Mouse (Mus musculus) kidney, adult 2 months (tissue): ENCODE measurements around the gene A830005F24Rik. TPM values are rescaled to one million over a fixed set of nuclear protein-coding genes. Genes with fewer than 3 reads are reported as not detected.

Experiments used
- DNase-seq: peaks from one replicate; pipeline ENCODE4 v3.0.0; 2021
- H3K27ac ChIP-seq: fragments of 200-500 bp; 2 replicates; pipeline ENCODE4 v1.5.1; 2012; ENCODE audit warnings: low read depth, low read length, control low read depth, inconsistent platforms; ENCODE audit not compliant: insufficient read depth
- H3K27me3 ChIP-seq: fragments of 200-500 bp; replicated peaks from 2 replicates; pipeline ENCODE4 v1.6.1; 2012; ENCODE audit warnings: mild to moderate bottlenecking, moderate library complexity, low read length, inconsistent platforms; ENCODE audit not compliant: control insufficient read depth, insufficient read depth
- H3K36me3 ChIP-seq: fragments of 200-500 bp; 2 replicates; pipeline ENCODE4 v1.6.1; 2012; ENCODE audit warnings: mild to moderate bottlenecking, moderate library complexity, low read length, inconsistent platforms; ENCODE audit not compliant: control insufficient read depth, insufficient read depth
- H3K4me1 ChIP-seq: fragments of 200-500 bp; 2 replicates; pipeline ENCODE4 v1.6.1; 2011; ENCODE audit warnings: low read length; ENCODE audit not compliant: control insufficient read depth, insufficient read depth
- H3K4me3 ChIP-seq: fragments of 200-500 bp; 2 replicates; pipeline ENCODE4 v1.5.1; 2011; ENCODE audit warnings: mild to moderate bottlenecking, low read depth, low read length, control low read depth; ENCODE audit not compliant: insufficient read depth
- CTCF ChIP-seq: fragments of 200-500 bp; conservative IDR thresholded peaks from 2 replicates; pipeline ENCODE4 v1.5.1; 2011; ENCODE audit warnings: low read depth, mild to moderate bottlenecking, control low read depth, low read length, moderate library complexity, mixed read lengths; ENCODE audit not compliant: insufficient read depth, insufficient read length
- POLR2A ChIP-seq: fragments of 200-500 bp; IDR thresholded peaks from one replicate; pipeline ENCODE4 v1.6.1; 2011; ENCODE audit warnings: low read depth, low read length, control low read depth
- WGBS: fragments of 180-500 bp; shearing (Covaris S2); methylation state at CpG from one replicate; pipeline ENCODE4 v1.1.7; 2018; 5-methylcytosine and 5-hydroxymethylcytosine counted together
- polyA plus RNA-seq: library from polyadenylated mRNA; depleted of rRNA; stranded (reverse); fragments of >200 nt; gene quantifications from 2 replicates; pipeline ENCODE4 v1.2.3, GENCODE M21; 2012

A830005F24Rik gene
- polyA plus RNA-seq, 1 experiment = not detected

GRCm38 (mm10) chr13:48528123-48528871, 14.9 kb downstream of the A830005F24Rik start:
- H3K36me3 ChIP-seq = no peaks in the 10 kb centered on the region
- H3K4me3 ChIP-seq = no peak overlapping the region
- no peak overlapping the region for H3K27ac ChIP-seq
- peaks cover 5% of the 10 kb centered on the region; the same call in 1 of the 2 replicates for H3K4me1 ChIP-seq
- H3K27me3 ChIP-seq = no peaks in the 10 kb centered on the region
- 55% methylated on average over 15 of the region's 15 CpGs for WGBS
- TF ChIP-seq POLR2A = no peak
- TF ChIP-seq CTCF = peak; percentile 89
- peak; percentile 86 for DNase-seq

GRCm38 (mm10) chr13:48529028-48529427, 15.7 kb downstream of the A830005F24Rik start:
- no peak for DNase-seq
- Histone ChIP-seq H3K27me3 (no peaks in the 10 kb centered on the region), H3K4me1 (peaks cover 5% of the 10 kb centered on the region; the same call in 1 of the 2 replicates), H3K36me3 (no peaks in the 10 kb centered on the region), H3K4me3 (no peak overlapping the region), H3K27ac (no peak overlapping the region)
- 45% methylated on average over 2 of the region's 2 CpGs for whole genome bisulfite sequencing
- TF ChIP-seq POLR2A = no peak
- no peak for TF ChIP-seq CTCF

GRCm38 (mm10) chr13:48530685-48531084, 17.3 kb downstream of the A830005F24Rik start:
- TF ChIP-seq POLR2A = no peak
- TF ChIP-seq CTCF = no peak
- Histone ChIP-seq H3K27ac (no peak overlapping the region), H3K4me1 (no peaks in the 10 kb centered on the region), H3K4me3 (no peak overlapping the region), H3K36me3 (no peaks in the 10 kb centered on the region), H3K27me3 (no peaks in the 10 kb centered on the region)
- peak; percentile 65 for DNase-seq
- WGBS = 62% methylated on average over 2 of the region's 2 CpGs

- WGBS = 75% methylated on average over 2 of the region's 2 CpGs
- Histone ChIP-seq H3K36me3 (peaks cover 2% of the 10 kb centered on the region; the same call in 1 of the 2 replicates), H3K27ac (no peak overlapping the region), H3K4me3 (no peak overlapping the region), H3K27me3 (no peaks in the 10 kb centered on the region), H3K4me1 (no peaks in the 10 kb centered on the region)
- TF ChIP-seq CTCF (no peak), POLR2A (no peak)
- DNase-seq = no peak
Observed at GRCm38 (mm10) chr13:48531448-48531847, 18.1 kb downstream of the A830005F24Rik start.

GRCm38 (mm10) chr13:48533441-48533840, 20.1 kb downstream of the A830005F24Rik start:
- Histone ChIP-seq H3K4me3 (no peak overlapping the region), H3K27me3 (no peaks in the 10 kb centered on the region), H3K36me3 (peaks cover 2% of the 10 kb centered on the region), H3K4me1 (no peaks in the 10 kb centered on the region), H3K27ac (no peak overlapping the region)
- no peak for DNase-seq
- 86% methylated on average over 5 of the region's 5 CpGs for WGBS
- no peak for TF ChIP-seq CTCF
- no peak for TF ChIP-seq POLR2A

GRCm38 (mm10) chr13:48540488-48540887, 27.1 kb downstream of the A830005F24Rik start:
- Histone ChIP-seq H3K4me1 (peaks cover 27% of the 10 kb centered on the region), H3K27me3 (no peaks in the 10 kb centered on the region), H3K4me3 (no peak overlapping the region), H3K36me3 (peaks cover 2% of the 10 kb centered on the region), H3K27ac (no peak overlapping the region)
- 5% methylated on average over 1 of the region's 1 CpGs for WGBS
- DNase-seq = no peak
- no peak for TF ChIP-seq CTCF
- TF ChIP-seq POLR2A = no peak

GRCm38 (mm10) chr13:48544391-48544790, 31.0 kb downstream of the A830005F24Rik start:
- Histone ChIP-seq H3K27ac (no peak overlapping the region), H3K4me1 (peaks cover 21% of the 10 kb centered on the region)
- no peak for DNase-seq

More at GRCm38 (mm10) chr13:48544391-48544790, 31.0 kb downstream of the A830005F24Rik start:
- no peaks in the 10 kb centered on the region for H3K27me3 ChIP-seq
- H3K4me3 ChIP-seq = 0 out of 2 replicates have a peak overlapping the region, but pooled peaks have one; percentile 15
- H3K36me3 ChIP-seq = no peaks in the 10 kb centered on the region
- TF ChIP-seq POLR2A = no peak
- no peak for TF ChIP-seq CTCF
